Mouse (Mus musculus): ENCODE results near the gene Dnah11. TPM values are rescaled to one million over a fixed set of nuclear protein-coding genes. Genes with fewer than 3 reads are reported as not detected.
"Not testable (repeated sequence)": the region's sequence is repeated elsewhere in the genome, so short reads cannot be mapped to it uniquely, and the experiment has no call there.

Gene Dnah11
- polyA plus RNA-seq, 1 experiment from 2014 or later = 0.60 TPM

DNA sequence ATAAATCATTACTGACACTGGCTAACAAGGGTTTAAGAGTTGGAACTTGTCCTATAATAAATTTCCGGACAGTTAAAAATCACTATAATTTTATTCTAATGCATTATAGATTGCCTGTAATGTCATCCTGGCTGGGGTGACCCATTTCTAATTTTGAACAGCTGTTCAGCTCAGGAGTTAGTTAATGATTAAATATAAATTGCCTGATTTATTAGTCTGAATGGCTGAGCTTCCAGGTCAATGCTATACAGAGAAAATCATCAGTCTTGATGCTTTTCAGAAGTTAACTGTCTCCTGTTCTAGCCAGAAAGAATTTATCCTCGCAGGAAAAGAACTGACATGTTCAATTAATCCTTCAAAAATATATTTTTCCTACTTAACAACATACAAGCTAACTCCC is 236.1 kb downstream of the Dnah11 start:
- 66% methylated on average over 2 of the region's 2 CpGs for WGBS

DNA sequence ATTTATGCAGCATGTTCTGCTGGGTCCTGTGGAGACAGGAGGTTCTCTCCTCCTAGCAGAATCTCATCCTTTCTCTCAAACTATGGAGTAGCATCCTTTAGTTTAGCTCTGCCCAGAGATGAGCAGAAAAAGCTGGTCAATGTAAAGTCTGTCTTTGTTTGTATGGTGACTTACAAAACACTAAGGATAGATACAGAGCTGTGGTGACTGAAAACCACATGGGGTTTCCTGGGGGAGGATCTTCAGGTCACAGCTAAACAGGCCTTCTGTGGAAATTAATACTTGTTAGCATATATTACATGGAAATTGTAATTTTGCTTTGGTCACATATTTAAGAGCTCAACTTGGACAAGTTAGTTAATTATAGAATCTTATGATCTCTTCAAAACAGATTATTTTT is 239.6 kb downstream of the Dnah11 start:
- H3K9me3 ChIP-seq (replicated peaks) = no peaks in the 10 kb centered on the region
- no peaks in the 10 kb centered on the region for H3K4me1 ChIP-seq
- no peak overlapping the region for H3K9ac ChIP-seq
- no peaks in the 10 kb centered on the region for H3K27me3 ChIP-seq
- no peak overlapping the region for H3K4me3 ChIP-seq (replicated peaks)
- no peak overlapping the region for H3K4me2 ChIP-seq (replicated peaks)
- ATAC-seq (ENCODE audit: insufficient number of reproducible peaks, low FRiP score, low TSS enrichment, low read depth) = no peak
- no peaks in the 10 kb centered on the region for H3K36me3 ChIP-seq
- no peak overlapping the region for H3K27ac ChIP-seq (replicated peaks)

More for the DNA sequence above, 236.1 kb downstream of the Dnah11 start:
- no peaks in the 10 kb centered on the region for H3K4me1 ChIP-seq
- H3K9me3 ChIP-seq (replicated peaks) = no peaks in the 10 kb centered on the region
- no peaks in the 10 kb centered on the region for H3K27me3 ChIP-seq
- ATAC-seq (ENCODE audit: insufficient number of reproducible peaks, low FRiP score, low TSS enrichment, low read depth) = no peak
- no peaks in the 10 kb centered on the region for H3K36me3 ChIP-seq
- no peak overlapping the region for H3K4me3 ChIP-seq (replicated peaks)
- H3K27ac ChIP-seq (replicated peaks) = no peak overlapping the region
- H3K4me2 ChIP-seq (replicated peaks) = no peak overlapping the region
- no peak overlapping the region for H3K9ac ChIP-seq

- no peak for ATAC-seq (ENCODE audit: insufficient number of reproducible peaks, low FRiP score, low TSS enrichment, low read depth)
- H3K27me3 ChIP-seq = no peaks in the 10 kb centered on the region
- H3K36me3 ChIP-seq = no peaks in the 10 kb centered on the region
- no peaks in the 10 kb centered on the region for H3K9me3 ChIP-seq (replicated peaks)
- no peak overlapping the region for H3K27ac ChIP-seq (replicated peaks)
- no peaks in the 10 kb centered on the region for H3K4me1 ChIP-seq
- WGBS = 56% methylated on average over 5 of the region's 5 CpGs
- H3K4me3 ChIP-seq (replicated peaks) = no peak overlapping the region
- no peak overlapping the region for H3K4me2 ChIP-seq (replicated peaks)
- H3K9ac ChIP-seq = no peak overlapping the region
These were observed 251.8 kb downstream of the Dnah11 start for GRCm38 (mm10) chr12:117946823-117947704.

DNA sequence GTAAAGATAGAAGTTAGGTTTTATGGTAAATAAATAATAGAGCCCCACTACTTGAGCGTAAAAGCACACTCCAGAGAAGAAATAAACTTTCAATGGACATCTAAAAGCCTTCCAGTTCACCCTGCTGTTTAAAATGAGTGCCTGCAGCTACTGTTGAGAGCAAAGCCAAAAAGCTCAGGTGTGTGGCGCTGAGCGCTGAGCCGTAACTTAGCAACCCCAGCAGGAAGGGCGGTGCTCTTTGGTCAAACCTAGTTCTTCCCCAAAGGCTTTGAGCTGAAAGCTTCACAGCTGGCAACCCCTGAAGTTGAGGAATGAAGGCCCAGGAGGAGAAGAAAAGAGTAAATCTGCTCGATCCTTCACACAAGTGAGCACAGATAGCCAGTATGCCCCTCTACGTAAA is 256.9 kb downstream of the Dnah11 start:
- Histone ChIP-seq H3K9me3 (replicated peaks) (no peaks in the 10 kb centered on the region), H3K4me1 (no peaks in the 10 kb centered on the region), H3K27ac (replicated peaks) (no peak overlapping the region), H3K4me2 (replicated peaks) (no peak overlapping the region), H3K9ac (no peak overlapping the region), H3K4me3 (replicated peaks) (no peak overlapping the region), H3K27me3 (no peaks in the 10 kb centered on the region), H3K36me3 (no peaks in the 10 kb centered on the region)
- 46% methylated on average over 7 of the region's 7 CpGs for WGBS
- no peak for ATAC-seq (ENCODE audit: insufficient number of reproducible peaks, low FRiP score, low TSS enrichment, low read depth)

DNA sequence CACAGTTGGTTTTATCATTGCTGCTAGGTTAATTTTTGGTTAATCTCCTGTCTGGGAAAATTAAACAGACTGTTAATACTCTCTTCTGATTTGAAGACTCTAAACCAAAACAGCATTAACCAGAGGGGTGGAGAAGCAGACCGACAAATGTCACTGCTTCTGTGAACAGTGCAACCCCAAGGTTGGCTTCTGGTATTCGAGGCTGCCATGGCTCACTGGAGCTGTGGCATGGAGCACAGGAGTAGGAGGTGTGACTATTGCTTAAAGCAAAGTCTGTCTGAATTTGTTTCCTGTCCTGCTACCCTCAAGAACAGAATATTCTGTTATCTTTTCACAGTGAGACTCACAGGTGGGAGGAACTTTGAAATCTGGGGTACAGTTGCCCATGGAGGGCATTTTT is 260.6 kb downstream of the Dnah11 start:
- H3K27ac ChIP-seq (replicated peaks) = no peak overlapping the region
- no peak for ATAC-seq (ENCODE audit: insufficient number of reproducible peaks, low FRiP score, low TSS enrichment, low read depth)
- WGBS = 42% methylated on average over 2 of the region's 2 CpGs
- H3K4me1 ChIP-seq = no peaks in the 10 kb centered on the region
- no peak overlapping the region for H3K4me3 ChIP-seq (replicated peaks)
- H3K27me3 ChIP-seq = no peaks in the 10 kb centered on the region
- no peaks in the 10 kb centered on the region for H3K36me3 ChIP-seq
- H3K9me3 ChIP-seq (replicated peaks) = no peaks in the 10 kb centered on the region
- H3K9ac ChIP-seq = no peak overlapping the region
- H3K4me2 ChIP-seq (replicated peaks) = no peak overlapping the region

GRCm38 (mm10) chr12:117932026-117932425 is 266.8 kb downstream of the Dnah11 start:
- WGBS = 62% methylated on average over 1 of the region's 1 CpGs

GRCm38 (mm10) chr12:117929768-117930167 is 269.1 kb downstream of the Dnah11 start:
- Histone ChIP-seq H3K9ac (no peak overlapping the region), H3K27ac (replicated peaks) (no peak overlapping the region), H3K27me3 (no peaks in the 10 kb centered on the region), H3K4me2 (replicated peaks) (no peak overlapping the region), H3K9me3 (replicated peaks) (no peaks in the 10 kb centered on the region), H3K36me3 (no peaks in the 10 kb centered on the region), H3K4me3 (replicated peaks) (no peak overlapping the region), H3K4me1 (no peaks in the 10 kb centered on the region)
- 82% methylated on average over 4 of the region's 4 CpGs for WGBS
- no peak for ATAC-seq (ENCODE audit: insufficient number of reproducible peaks, low FRiP score, low TSS enrichment, low read depth)

More at GRCm38 (mm10) chr12:117932026-117932425, 266.8 kb downstream of the Dnah11 start:
- Histone ChIP-seq H3K27me3 (no peaks in the 10 kb centered on the region), H3K9me3 (replicated peaks) (no peaks in the 10 kb centered on the region), H3K9ac (no peak overlapping the region), H3K4me3 (replicated peaks) (no peak overlapping the region), H3K4me2 (replicated peaks) (no peak overlapping the region), H3K4me1 (no peaks in the 10 kb centered on the region), H3K36me3 (no peaks in the 10 kb centered on the region), H3K27ac (replicated peaks) (no peak overlapping the region)
- ATAC-seq (ENCODE audit: insufficient number of reproducible peaks, low FRiP score, low TSS enrichment, low read depth) = no peak

DNA sequence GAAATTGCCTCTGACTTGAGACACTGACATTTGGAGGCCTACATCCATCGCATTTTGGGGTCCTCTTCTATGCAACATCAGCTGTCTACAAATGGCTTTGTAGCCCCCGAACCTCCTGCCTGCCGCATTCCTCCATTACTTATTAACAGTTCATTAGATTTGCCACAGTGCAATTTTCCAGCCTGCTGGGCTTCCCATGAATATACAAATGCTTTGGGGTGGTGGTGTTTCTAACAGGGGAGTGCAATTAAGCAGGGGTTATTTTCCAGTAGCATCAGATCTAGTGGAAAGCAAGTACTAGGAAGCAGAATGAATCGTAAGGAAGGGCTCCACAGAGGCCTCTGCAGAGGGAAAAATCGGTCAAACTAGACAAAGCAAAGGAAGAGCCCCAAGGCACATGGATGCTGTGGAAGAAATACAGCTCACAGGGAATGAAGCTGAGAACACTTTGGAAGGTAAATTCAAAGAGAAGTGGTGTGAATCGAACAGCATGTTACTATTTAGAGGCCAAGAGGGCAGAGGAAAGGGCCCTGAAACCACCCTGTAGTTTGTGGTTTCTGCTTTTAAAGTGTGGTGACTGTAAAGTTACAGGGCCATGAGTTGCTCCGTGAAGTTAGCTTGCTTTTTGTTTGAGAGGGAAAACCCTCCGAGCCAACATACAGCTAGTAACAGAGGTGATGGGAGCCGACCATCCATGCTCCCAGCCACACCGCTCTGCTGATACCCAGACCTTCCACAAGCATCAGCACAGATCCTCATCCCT is 282.8 kb downstream of the Dnah11 start:
- no peaks in the 10 kb centered on the region for H3K9me3 ChIP-seq (replicated peaks)
- no peak overlapping the region for H3K4me2 ChIP-seq (replicated peaks)
- ATAC-seq (ENCODE audit: insufficient number of reproducible peaks, low FRiP score, low TSS enrichment, low read depth) = no peak
- H3K4me1 ChIP-seq = no peaks in the 10 kb centered on the region
- H3K27me3 ChIP-seq = no peaks in the 10 kb centered on the region
- no peak overlapping the region for H3K9ac ChIP-seq
- H3K4me3 ChIP-seq (replicated peaks) = no peak overlapping the region
- WGBS = 54% methylated on average over 10 of the region's 10 CpGs
- H3K36me3 ChIP-seq = no peaks in the 10 kb centered on the region
- H3K27ac ChIP-seq (replicated peaks) = no peak overlapping the region

GRCm38 (mm10) chr12:117914613-117915245 is 284.1 kb downstream of the Dnah11 start:
- Histone ChIP-seq H3K4me3 (replicated peaks) (no peak overlapping the region), H3K4me2 (replicated peaks) (no peak overlapping the region), H3K27ac (replicated peaks) (no peak overlapping the region), H3K9me3 (replicated peaks) (no peaks in the 10 kb centered on the region), H3K4me1 (no peaks in the 10 kb centered on the region), H3K36me3 (no peaks in the 10 kb centered on the region), H3K9ac (no peak overlapping the region), H3K27me3 (no peaks in the 10 kb centered on the region)
- 35% methylated on average over 10 of the region's 10 CpGs for WGBS
- ATAC-seq (ENCODE audit: insufficient number of reproducible peaks, low FRiP score, low TSS enrichment, low read depth) = no peak

GRCm38 (mm10) chr12:117911396-117911795 is 287.4 kb downstream of the Dnah11 start:
- Histone ChIP-seq H3K4me2 (replicated peaks) (no peak overlapping the region), H3K36me3 (no peaks in the 10 kb centered on the region), H3K4me3 (replicated peaks) (no peak overlapping the region), H3K9me3 (replicated peaks) (no peaks in the 10 kb centered on the region), H3K27me3 (no peaks in the 10 kb centered on the region), H3K4me1 (no peaks in the 10 kb centered on the region), H3K9ac (no peak overlapping the region), H3K27ac (replicated peaks) (no peak overlapping the region)
- ATAC-seq (ENCODE audit: insufficient number of reproducible peaks, low FRiP score, low TSS enrichment, low read depth) = no peak
- WGBS = 78% methylated on average over 1 of the region's 1 CpGs

DNA sequence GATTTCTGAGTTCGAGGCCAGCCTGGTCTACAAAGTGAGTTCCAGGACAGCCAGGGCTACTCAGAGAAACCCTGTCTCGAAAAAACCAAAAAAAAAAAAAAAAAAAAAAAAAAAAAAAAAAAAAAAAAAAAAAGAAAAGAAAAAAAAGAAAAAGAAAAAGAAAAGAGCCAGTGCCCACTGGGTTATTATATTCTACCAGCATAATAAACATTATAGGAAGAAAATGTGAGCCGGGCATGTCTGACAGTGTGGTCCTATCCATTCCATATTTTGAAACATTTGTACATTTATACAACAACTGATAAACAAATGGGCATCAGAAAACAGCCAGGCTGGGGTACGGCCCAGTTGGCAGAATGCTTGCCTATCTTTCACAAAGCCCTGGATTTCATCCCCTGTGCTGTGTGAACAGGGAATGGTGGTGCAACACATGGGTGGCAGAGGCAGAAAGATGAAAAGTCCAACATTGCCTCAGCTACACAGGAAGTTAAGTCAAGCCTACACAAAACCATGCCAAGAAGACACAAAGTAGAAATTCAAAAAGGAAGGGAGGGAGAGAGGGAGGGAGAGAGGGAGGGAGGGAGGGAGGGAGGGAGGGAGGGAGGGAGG is 293.5 kb downstream of the Dnah11 start:
- 76% methylated on average over 4 of the region's 4 CpGs for WGBS
- not testable (repeated sequence) for H3K36me3 ChIP-seq; H3K4me3 ChIP-seq (replicated peaks); ATAC-seq (ENCODE audit: insufficient number of reproducible peaks, low FRiP score, low TSS enrichment, low read depth); H3K9me3 ChIP-seq (replicated peaks); H3K4me2 ChIP-seq (replicated peaks); H3K9ac ChIP-seq; H3K4me1 ChIP-seq; H3K27ac ChIP-seq (replicated peaks); H3K27me3 ChIP-seq

Data from embryonic facial prominence, embryonic 15.5 days (tissue).